Mouse (Mus musculus) liver, adult 2 months (tissue): ENCODE results near the gene Sf1.

ENCODE experiments used
- CTCF ChIP-seq: fragments of 200-500 bp; IDR thresholded peaks from 2 replicates; pipeline ENCODE4 v1.5.1; 2011; ENCODE audit warnings: low read depth, low read length, control low read depth
- POLR2A ChIP-seq: fragments of 200-500 bp; IDR thresholded peaks from 2 replicates; pipeline ENCODE4 v1.6.1; 2011; ENCODE audit warnings: low read length, control low read depth; ENCODE audit not compliant: insufficient read depth; ENCODE audit errors: extremely low read depth

DNA sequence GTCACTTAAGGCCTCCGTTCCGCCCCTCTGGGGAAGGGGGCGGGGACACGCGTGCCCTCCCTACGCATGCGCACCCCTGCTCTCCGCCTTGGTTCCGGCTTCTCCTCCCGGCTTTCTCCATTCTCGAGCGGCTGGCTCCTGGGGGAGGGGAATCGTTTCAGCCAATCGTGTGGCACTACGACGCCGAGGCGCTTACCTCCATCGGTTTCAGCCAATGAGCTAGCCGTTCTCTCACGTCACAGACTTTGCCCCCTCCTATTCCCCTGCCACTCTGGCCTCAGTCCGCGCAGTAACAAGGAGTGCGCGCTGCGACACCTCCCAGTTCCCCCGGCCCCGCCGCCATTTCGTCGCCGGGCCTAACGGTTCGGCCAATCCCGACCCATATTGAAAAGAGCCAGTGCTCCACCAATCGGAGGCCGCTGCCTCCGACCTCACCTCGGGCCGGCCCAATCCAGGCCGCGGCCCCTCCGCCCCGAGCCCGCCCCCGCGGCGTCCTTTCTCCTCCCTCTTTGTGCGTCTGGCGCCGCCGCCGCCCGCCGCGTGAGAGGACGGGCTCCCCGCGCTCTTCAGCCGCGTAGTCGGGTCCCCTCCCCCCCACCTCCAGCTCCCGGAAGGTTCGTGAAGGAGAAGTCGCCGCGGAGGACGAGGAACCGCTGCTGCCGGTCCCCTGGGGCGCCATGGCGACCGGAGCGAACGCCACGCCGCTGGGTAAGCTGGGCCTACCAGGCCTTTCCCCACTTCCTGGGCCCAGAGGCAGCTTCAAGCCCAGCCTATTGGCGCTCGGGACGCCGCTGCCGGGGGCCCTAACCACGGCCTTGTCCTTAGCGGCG is at the start of gene Sf1:
- TF ChIP-seq CTCF (no peak), POLR2A (peak; percentile 57)
